Mouse (Mus musculus) MEL (cell line): ENCODE data around the gene Sgpp1.

Experiments used
- CTCF ChIP-seq, 3 experiments: IDR thresholded peaks in 2 of 3; conservative IDR thresholded peaks in 1 of 3; 2 replicates each; pipeline ENCODE4 v1.5.1; 2011 to 2012; ENCODE audit warnings: low read length in 3 of 3, low read depth in 2 of 3, mild to moderate bottlenecking in 2 of 3, improper control_type of control experiment in 1 of 3, inconsistent platforms in 1 of 3, mixed read lengths in 1 of 3, moderate library complexity in 1 of 3; ENCODE audit not compliant: control insufficient read depth in 1 of 3, insufficient read depth in 1 of 3, poor library complexity in 1 of 3, severe bottlenecking in 1 of 3
- MAFK ChIP-seq: IDR thresholded peaks from 2 replicates; pipeline ENCODE4 v1.6.1; 2011; ENCODE audit warnings: low read depth, mild to moderate bottlenecking, low read length, improper control_type of control experiment, borderline replicate concordance
- MAX ChIP-seq: IDR thresholded peaks from 2 replicates; pipeline ENCODE4 v1.6.1; 2011; ENCODE audit warnings: low read length, improper control_type of control experiment
- ZC3H11A ChIP-seq: IDR thresholded peaks from 2 replicates; pipeline ENCODE4 v1.6.1; 2012; ENCODE audit warnings: low read depth, mild to moderate bottlenecking, inconsistent platforms, low read length, improper control_type of control experiment

DNA sequence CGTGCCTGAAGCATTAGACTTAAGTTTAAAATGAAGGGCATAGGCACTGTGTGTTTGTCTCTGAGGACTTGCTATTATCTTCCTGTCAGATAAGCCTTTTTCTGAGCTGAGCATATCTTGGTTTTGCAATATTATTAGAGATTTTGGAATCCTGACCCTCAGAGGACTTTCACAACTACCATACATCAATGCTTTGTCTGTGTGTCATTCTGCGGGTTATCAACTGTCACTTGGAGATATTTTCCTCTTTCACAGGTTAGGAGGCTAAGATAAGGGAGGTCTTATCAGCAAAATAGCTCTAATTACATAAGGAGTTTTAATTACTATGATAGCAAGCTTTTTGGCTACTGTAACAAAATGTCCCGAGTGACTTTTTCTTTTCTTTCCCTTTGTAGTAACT is 16.5 kb upstream of the Sgpp1 start:
- TF ChIP-seq CTCF (IDR thresholded peaks at IDR 0.05 in 2 of 3, conservative IDR thresholded peaks at IDR 0.05 in 1 of 3; ENCODE audit: control insufficient read depth in 1 of 3, insufficient read depth in 1 of 3, low read depth in 2 of 3, low read length in 3 of 3, poor library complexity in 1 of 3, severe bottlenecking in 1 of 3) (no peak), MAX (no peak), MAFK (no peak), ZC3H11A (no peak)
